Mouse (Mus musculus) bone marrow macrophage, adult 2 months (primary cell): ENCODE measurements around the gene Pkd1l3.

Experiments used
- CTCF ChIP-seq: IDR thresholded peaks from 2 replicates; pipeline ENCODE4 v1.5.1; 2012; ENCODE audit warnings: low read depth, mild to moderate bottlenecking, low read length, moderate library complexity
- POLR2A ChIP-seq: IDR thresholded peaks from 2 replicates; pipeline ENCODE4 v1.6.1; 2012; ENCODE audit warnings: mild to moderate bottlenecking, low read depth, low read length, borderline replicate concordance

DNA sequence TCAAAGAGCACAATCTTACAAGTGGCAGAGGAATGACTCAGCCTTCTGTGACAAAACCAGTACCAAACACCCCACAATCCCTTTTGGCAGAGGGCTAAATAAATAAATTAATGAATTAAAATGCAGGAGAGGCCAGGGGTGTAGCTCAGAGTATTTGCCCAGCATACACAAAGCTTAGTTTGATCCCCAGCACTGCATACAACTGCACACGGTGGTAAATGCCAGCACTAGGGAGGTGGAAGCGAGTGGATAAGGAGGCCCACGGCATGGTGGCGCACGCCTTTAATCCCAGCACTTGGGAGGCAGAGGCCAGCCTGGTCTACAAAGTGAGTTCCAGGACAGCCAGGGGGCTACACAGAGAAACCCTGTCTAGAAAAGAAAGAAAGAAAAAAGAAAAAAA is 58.3 kb downstream of the Pkd1l3 start:
- TF ChIP-seq POLR2A (no peak), CTCF (no peak)
